Mouse (Mus musculus) MEL-GATA-1-ER (cell line): ENCODE measurements at regions not wholly inside any gene's neighbourhood (a gene's known extent, or its start where the extent isn't known, plus 50 kb on each side); places are given as distances from the start of the nearest gene placed in this dataset.

Source experiments
- DNase-seq: peaks from one replicate; pipeline ENCODE4 v3.0.0-alpha.2; 2012; ENCODE audit warnings: low read depth; ENCODE audit errors: extremely low read depth

DNA sequence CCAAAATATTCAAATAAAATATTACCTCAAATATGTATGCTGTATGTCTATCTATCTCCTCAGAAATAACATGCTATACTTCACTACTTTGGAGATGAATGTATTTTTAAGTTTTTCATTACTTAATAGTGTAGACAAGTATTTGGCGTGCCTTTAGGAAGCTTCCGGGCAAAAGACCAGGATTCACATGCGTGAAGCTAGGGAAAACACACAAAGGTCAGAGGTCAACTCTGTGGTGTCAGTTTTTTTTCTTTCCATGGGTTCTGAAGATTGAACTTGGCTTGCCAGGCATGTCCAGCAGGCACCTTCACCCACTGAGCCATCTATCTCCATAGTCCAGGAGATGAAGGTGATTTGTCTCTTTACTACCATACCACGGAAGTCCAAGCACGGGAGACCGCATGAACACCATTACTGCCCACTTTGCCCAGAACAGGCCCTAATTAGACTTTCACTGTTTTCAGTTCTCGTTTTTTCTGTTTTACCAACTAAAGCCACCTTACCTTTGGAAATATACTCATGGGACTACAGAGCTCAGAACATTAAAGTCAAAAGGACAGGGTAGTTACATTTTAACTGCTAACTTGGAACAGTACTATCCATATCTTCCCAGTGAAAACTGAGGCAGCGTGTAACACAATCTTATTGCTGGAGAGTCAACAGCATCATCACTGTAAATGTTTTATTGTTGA lies 76.9 kb upstream of the Ak4 start:
- no peak for DNase-seq

DNA sequence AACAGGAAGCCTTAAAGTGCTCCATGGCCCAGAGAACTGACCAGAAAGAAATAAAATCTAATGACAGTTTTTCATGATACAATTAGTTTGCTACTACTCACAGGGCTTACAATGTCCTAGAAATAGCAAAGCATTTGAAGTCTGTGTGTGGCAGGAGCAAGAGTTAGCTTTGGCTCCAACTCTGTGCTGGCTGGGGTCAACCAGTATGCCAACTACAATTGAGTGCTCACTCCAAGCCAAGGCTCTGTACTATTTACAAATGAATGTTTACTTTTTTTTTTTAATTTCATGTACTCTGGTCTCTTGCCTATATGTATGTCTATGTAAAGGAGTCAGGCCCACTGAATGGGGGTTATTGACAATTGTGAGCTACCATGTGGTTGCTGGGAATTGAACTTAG lies 75.7 kb upstream of the Jak1 start:
- DNase-seq: no peak

DNA sequence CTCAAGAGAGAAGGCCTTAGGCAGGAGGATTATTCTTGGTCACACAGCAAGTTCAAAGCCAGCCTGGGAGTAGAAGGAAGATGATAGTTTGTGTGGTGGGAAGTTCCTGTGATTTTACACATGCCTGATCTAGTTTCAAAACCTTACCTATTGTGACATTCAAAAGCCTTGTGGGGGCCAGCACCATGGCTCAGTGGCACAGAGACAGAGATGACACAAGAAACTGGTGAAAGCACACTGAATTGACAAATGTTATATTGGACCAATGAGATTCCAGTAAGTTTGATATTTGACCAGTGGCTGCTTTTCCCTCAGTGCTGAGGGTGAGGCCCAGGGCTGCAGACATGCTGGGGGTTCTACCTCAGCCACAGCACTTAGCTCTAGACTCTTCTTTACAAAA lies 73.1 kb upstream of the Jak1 start:
- no peak for DNase-seq

DNA sequence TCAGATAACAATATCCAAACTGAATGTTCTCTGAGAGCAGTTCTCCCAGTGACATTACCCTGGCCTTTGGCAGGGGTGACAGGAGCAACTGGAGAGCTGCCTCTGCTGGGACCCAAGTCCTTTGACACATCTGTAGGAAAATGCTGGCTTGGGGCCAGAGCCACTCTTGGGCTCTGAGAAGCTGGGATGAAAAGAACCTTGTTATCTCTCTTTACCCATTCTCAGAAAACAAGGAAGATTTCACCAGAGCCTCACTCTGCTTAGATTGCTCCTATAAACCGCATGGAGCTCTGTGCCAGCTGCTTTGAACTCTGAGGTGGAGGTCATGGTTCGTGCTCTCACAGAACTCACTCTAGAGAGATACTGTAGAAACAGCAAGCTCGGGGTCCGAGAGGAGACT lies 71.7 kb upstream of the Jak1 start:
- no peak for DNase-seq

DNA sequence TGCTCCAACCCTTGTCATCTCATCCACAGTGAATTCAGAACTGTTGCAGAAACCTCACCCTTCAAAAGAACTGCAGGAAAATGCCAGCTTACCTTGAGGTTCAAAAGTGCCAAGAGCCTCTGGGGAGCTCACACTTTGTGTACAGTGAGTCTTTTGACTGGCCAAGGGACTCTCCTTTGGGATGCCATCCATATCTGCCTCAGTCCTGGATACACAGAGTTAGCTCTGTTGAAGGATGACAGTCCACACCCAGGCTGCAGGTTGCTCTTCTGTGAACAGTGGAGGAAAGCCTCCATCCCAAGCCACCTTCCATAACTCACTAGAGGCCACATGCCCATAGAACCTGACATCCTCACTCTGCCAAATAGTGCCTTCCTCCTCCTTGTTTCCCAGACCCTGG lies 71.3 kb upstream of the Jak1 start:
- DNase-seq: no peak

DNA sequence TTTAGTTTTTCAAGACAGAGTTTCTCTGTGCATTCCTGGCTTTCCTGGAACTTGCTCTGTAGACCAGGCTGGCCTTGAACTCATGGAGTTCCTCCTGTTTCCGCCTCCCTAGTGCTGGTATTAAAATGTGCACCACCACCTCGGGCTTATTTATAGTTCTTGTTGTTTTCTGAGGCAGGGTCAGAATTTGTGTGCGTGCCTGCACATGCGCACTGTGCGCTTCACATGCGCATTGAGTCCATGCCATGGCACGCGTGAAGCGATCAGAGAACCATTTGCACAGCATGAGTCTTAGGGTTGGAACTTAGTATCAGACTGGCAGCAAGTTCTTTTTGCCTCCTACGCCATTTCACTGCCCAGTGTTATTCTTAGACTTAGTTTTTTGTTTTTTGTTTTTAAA lies 68.8 kb upstream of the Jak1 start:
- no peak for DNase-seq

DNA sequence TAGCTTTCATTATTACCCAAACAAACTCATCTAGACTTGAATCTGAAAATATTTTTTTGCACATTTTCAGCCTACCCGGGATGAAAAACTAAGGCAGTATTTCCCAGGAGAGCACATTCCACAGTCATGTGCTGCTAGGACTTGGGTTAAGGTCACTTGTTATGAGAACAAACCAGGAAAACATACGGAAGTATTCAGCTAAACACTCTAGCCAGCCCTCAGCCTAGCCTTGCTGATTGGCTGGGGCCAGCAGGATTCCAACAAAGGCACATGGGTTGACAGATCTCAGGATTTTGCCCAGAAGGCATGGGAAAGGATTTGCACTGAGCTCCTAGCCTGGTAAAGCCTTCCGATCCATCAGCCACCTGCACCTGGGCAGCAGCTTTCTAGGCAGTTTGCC lies 68.0 kb upstream of the Jak1 start:
- DNase-seq: no peak

DNA sequence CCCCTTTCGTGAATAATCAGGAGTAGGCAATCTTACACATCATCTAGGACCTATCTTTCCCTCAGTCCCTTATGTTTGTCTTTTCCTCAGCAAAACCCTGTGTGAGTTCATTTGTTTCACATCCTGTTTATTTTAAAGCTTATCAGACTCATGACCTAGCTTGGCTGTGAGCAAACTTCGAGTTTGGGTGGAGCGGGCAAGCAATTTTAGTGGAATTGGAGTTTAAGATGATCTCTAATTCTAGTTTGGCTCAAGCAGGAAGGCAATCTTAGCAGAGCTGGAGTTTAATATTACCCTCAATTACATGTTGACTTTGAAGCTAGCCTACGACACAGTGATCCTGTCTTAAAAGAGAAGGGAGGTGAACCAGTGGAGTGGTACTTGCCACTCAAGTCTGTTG lies 66.1 kb upstream of the Jak1 start:
- no peak for DNase-seq

DNA sequence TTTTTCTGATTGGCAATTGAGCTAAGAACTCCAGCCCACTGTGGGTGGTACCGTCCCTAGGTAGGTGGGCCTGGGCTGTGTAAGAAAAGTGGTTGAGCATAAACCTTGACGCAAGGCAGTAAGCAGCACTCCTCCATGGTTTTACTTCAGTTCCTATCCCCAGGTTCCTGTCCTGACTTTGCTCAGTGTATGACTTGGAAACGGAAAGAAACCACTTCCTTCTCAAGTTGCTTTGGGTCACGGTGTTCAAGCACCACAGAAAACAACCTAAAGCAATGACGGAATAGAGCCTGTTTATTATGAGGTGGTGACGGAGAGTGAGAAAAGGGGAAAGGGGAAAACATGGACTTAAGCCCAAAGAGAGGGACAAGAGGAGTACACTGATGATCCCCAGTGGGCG lies 64.0 kb upstream of the Jak1 start:
- no peak for DNase-seq

DNA sequence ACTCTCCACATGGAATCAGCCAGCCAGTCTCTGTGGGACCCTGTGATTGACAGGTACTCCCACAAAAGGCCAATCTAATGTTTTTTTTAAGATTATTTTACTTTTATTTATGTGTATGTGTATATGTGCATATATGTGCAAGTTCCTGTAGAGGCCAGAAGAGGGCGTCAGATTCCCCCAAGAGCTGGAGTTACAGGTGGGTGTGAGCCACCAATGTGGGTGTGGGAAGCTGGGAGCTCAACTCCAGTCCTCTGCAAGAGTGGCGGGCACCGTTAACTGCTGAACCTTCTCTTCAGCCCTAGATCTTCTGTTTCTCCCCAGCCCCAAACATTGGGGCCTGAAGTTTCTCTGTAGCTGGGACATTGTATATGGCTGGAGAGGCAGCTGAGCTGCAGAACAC lies 61.0 kb upstream of the Jak1 start:
- no peak for DNase-seq

DNA sequence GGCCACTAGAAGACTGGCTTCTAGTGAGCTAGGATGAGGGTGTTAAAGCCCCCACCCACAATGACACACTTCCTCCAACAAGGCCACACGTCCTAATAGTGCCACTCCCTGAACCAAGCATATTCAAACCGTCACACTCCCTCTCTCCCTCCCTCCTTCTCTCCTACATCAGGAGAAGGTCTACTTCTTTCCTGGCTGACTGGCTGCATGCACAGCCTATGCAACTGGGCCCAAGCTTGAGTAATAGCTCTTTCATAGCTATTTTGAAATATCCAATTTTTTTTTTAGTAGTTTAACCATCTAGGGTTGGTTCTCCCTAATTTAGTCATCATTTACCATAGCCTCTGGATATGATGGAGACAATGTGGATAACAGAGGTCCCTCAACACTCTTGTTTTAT lies 56.6 kb upstream of the Jak1 start:
- DNase-seq: no peak

DNA sequence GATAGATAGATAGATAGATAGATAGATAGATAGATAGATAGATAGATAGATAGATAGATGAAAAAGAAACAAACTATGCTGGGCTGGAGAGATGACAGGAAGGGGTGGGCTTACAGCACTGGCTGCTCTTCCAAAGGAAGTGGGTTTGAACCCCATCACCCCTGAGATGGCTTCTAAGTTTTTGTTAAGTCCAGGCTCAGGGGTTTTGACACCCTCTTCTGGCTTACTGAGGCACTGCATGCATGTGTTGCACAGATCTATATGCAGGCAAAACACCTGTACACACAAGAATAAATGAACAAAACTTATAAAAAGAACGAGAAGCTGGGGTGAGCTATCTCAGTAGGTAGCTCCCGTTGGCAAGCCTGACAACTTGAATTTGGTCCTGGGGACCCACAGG lies 55.5 kb upstream of the Jak1 start:
- DNase-seq: peak; percentile 13

DNA sequence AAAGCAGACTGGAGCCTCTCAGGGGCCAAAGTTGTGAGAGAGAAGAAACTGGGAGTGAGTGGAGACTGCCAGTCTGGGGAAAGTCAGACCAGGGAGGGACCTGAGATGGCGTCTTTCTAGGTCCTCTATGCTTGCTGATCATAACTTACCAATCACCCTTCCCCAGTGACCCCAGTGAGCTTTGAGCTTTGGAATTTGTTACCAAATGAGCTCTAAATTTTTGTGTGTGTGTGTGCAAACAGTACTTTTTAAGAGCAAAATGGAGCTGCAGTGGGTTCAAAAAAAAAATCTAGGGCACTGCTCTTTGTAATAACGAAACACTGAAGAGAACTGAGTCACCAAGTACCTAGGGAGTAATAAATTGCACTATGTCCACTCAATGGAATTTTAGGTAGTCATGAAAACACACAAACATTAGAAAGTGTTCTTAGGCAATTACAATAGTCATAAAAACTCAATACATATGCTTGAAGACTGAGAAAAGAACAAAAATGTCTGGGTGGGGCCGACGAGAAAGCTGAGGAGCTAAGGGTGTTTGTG lies 54.7 kb upstream of the Jak1 start:
- DNase-seq: no peak

DNA sequence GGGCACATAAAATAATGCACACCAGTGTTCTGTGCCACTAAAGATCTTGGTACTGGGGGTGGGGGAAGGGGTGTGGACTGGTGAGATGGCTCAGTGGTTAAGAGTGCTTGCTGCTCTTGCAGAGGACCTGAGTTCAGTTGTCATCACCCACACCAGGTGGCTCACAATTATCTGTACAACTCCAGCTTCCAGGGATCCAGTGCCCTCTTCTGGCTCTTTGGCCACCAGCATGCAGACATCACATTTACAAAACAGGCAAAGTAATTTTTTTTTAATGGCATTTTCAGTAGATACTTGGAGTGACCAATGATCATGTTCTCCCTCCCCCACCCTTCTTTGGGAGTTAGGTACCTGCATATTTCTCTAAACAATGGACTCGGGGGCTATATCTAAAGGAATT lies 53.8 kb upstream of the Jak1 start:
- DNase-seq: no peak

DNA sequence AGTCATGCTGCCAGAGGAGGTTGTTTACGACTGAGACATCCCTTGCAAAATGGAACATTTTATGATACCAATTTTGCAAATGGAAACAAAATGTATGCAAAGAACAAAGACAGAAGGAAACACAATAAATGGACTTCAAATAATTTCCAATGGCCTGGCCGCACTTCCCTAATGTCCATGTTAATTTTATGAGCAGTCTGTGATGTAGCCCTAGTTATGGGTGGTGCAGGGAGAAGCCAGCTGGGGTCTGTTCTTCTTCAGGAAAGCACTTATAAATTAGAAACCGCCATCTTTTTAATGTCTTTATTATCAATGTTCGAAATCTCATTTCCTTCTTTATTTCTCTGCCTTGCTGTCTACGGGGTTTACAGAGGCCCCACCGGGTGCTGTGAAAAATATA lies 51.0 kb upstream of the Jak1 start:
- DNase-seq: no peak
